Mouse (Mus musculus) spleen, postnatal 14 days (tissue): ENCODE measurements at regions not wholly inside any gene's neighbourhood (a gene's known extent, or its start where the extent isn't known, plus 50 kb on each side); places are given as distances from the start of the nearest gene placed in this dataset.

ENCODE experiments used
- DNase-seq, 2 experiments: peaks; one replicate each; pipeline ENCODE4 v3.0.0; 2021 to 2022; ENCODE audit warnings: low spot score in 2 of 2

DNA sequence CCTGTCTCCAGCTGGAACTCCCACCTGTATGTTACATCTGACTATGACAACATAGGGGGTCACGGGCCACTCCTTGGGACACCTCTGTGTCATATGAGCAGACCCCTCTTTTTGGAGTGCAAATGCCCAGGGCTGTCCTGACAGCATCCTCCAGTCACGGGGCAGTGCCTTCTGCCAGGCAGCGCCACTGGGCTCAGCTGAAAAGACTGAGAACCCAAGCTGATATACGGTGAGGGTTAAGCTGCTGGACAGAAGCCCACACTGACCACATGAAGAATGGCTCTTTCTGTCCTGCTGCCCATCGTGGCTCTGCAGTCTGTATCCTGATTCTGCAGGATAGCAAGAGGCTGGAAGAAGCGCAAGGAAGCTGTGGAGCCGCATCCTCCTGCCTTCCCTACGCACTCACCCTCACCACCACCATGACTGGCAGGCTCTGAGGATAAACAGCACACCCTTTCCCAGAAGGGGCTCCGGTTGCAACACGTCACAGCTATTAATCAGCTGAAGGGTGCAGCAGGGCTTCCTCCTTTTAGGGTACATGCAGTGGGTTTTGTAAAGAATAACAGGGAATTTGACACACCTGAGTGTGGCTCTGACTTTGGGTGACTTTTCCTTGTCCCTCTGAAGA, 93.9 kb upstream of the Arntl start:
- no peak for DNase-seq

DNA sequence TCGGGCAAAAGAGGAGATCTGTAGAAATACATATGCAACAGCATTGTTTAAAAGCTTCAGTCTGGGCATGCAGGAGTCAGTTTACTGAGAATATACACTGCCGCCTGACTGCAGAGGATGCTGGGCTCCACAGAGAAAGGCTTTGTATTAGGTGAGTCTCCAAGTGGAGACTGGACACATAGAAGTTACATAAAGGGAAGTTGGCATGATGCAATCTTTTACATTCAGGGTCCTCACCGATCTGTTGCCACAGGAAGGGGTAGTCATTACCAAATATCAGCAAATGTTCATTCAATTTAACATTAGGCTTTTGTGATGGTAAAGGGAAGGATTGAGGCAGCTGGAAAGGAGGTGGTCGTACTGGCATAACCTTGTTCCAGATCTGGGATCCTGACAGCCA, 89.7 kb upstream of the Arntl start:
- no peak for DNase-seq

DNA sequence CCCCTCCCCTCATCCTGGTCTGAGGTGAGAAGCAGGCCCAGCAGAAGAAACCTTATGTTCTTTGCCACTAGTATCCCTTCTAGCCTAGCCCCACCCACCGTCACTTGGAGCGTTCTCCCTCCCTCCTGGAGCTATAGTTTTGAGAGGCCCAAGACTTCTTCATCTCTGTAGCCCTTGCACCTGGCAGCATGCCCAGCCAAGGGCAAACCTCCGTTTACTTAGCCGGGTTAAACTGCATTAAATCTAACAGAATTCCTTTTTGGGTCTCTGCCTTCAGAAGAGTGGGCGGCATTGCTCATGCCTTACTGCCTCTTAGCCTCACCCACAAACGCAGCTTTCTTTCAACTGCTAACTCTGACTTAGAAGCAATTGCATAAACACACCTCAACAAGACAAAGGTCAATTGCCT, 85.3 kb upstream of the Arntl start:
- no peak for DNase-seq

DNA sequence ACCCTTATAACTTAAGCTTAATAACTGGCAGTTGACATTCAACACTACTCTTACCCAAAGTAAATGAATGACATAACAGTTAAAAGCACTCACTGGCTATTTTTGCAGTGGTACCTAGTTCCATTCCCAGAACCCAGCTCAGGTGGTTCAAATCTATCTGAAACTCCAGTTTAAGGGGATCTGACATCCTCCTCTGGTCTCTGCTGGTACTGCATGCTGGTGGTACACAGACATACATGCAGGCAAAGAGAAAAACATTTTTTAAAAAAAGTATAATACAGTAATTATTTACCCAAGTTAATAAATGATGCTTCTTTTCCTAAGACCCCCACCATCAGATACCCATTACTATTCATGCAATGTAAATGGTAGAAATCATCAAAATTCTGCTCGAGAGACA, 81.3 kb upstream of the Arntl start:
- DNase-seq: no peak

DNA sequence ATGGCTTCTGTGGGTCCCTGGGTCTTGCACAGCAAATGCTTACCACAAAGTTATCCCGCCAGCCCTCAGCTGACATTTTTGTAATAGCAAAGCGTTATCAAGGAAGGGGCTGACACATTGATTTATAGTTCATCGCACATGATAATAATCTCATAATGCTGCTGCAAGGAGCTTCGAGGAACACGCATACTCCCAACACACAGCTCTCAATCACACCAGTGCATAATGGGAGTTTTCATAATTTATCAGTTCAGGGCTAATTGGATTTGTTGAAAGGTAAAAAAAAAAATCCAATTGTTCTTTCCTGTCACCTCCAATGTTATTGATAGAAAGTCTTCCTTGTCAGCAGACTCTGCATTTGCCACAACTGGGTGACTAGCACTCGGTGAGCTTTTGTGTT, 76.7 kb upstream of the Arntl start:
- no peak for DNase-seq

DNA sequence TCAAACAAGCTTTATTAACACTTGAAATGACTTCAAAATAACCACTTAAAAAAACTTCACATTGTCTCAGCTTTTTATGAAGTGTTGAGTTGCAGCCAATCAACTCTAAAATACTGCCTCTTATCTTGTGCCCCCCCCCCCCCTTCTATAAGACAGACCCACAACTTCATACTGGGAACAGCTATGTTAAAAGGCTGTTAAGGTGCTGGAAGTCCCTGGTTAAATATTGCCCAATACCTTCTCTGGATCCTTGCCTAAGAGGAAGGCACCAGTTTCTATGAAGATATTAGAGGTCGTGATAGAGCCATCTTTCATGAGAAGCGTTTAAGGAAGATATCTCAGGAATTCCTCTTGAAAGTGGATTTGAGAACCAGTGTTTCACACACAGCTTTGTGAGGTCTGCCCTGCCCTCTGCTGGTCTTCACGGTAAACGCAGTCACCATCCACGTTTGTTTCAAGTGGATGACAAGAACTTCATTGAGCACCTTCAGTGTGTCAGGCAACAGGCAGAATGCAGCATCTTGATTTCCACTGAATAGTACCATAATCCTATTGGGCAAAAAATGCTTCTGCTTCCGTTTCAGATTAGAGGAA, 75.2 kb upstream of the Arntl start:
- DNase-seq: peak in 1 of 2 experiments; percentile 6

DNA sequence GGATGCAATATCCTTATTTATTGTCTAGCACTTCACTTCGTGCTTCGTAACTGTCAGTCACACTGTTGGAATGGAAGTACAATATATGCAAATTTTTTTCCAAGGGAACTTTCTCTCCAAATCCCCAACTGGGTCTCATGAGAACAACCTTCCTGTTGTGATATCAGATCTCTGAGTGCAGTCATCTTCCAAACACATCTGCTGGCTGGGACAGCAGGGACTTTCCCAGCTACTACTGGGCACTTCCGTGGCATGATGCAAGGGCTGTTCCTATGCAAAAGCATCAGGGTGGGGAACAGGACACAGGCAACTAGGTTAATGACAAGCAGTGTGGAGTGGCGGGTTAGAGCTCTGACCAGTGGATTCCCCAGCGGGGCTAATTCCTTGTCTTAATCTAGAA, 73.4 kb upstream of the Arntl start:
- no peak for DNase-seq

DNA sequence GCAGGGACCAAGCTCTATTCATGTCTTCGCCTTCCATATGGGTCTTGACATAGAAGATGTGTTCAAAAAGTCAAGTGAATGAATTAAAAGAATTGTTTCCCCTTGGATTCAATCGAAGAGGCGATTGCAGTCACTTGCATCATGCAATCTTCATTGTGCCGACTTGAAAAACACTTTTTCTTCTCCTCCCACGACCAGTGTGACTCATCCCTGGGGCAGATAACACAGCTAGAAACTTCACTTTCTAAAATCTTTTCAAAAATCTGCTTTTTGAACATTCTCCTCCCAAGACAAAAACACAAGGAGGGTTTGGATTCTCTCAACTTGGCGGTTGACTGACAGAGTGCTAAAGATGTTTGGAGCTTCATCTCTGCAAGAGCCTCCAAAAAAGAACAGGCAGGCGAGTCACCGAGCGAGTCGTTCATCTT, 67.2 kb upstream of the Arntl start:
- no peak for DNase-seq

DNA sequence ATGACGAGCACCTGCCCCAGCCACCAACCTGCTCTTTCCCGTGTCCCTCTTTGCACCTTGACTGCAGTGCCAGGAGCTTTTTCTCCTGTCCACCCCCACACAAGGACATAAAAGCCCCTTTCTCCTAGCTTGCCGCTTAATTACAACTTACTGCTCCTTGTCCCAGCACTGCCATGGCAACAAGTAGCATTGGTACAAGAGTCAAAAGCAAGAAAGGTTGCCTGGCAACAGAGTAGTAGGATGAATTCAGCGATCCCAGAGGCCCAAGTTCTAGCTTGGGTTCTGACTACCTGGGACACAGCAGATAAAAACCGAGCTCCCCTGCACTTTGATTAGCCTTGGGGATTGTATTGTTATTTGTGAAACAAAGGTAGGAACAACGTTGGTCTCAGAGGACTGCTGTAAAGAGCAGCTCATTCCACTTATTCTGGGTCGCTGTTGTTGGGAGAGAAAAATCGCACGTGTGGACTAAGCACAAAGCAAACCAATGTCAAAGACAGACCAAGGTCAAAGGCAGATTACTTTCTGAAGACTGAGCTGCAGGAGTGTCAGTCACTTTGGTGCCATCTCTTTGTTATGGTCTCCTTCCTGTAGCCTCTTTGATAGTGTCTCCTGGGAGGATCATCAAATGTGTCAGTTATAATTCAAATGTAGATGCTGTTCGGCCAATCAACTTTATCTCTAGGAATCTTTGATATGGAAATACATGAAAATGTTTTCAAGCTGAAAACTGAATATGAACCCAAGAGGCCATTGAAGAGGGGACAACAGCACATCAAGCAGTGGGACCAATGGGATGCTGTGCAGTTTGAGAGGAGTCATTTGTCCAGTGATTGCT, 65.2 kb upstream of the Arntl start:
- DNase-seq: no peak

DNA sequence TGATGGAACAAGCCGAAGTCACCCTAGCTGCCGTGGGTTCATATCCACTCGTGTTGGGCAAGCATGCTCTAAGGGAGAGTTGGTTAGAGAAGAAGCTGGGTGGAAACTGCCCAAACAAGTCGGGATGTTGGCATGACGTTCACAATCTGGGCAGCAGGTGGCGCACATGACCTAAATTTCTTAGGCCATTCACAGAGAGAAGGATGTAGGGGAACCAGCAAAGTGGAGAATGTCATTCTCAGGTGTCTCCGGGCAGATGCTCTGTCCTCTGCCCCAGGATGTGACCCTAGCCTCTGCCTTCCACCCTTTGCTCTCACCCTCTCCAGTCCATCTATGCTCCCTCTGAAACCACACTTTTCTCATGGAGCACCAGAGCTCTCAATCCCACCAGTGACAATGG, 63.7 kb upstream of the Arntl start:
- peak; percentile 35 to 61 for DNase-seq

DNA sequence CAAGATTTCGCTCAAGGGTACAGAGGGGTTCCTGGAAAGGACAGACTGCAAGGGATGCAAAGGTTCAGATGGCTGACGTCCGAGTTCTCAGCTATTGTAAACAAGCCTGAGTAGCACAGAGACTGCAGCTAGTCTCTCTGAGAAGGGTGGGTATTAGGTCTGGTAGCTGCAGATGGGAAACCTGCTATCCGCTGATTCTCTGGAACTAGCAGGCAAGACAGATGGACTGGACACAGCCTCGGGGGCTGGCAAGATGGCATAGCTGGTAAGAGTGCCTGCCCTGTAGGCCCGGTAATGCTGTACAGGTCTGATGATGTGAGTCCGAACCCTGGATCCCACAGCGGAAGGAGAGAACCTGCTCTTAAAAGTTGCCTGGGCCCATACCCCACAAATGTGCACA, 62.2 kb upstream of the Arntl start:
- no peak for DNase-seq

DNA sequence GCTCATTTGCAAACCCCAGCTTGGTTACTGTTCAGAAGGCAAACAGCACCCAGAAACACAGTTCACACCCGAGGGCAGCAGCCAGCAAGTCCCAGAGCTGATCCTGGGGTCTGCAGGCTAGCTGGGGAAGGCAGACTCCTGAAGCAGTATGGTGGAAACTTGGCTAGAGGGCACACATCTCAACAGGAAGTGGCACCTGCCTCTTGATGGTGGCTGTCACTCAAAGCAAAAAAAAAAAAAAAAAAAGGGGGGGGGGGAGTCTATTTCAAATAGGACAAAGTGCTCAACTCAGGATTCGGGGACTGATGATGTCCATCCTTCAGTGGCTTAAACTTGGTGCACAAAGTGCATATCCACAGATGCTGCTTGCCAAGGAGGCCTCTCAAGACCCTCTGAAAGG, 61.2 kb upstream of the Arntl start:
- DNase-seq: no peak

DNA sequence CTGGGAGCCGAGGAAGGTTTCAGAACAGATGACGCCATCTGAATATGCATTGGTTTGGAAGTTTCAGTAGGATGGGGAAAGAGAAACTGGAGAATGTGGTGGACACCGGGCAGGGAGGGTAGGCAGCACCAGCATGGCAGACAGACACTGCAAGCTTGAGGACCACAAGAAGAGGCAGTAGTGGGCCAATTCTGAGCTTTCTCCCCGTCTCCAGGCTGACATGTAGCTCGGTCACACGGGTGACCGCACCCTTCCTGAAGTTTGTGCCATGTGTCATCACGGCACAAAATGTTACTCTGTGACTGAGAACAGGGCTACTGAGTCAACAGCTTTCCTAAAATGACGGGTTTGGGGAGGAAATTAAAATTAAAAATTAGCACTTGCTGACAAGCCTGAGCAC, 60.7 kb upstream of the Arntl start:
- no peak for DNase-seq

DNA sequence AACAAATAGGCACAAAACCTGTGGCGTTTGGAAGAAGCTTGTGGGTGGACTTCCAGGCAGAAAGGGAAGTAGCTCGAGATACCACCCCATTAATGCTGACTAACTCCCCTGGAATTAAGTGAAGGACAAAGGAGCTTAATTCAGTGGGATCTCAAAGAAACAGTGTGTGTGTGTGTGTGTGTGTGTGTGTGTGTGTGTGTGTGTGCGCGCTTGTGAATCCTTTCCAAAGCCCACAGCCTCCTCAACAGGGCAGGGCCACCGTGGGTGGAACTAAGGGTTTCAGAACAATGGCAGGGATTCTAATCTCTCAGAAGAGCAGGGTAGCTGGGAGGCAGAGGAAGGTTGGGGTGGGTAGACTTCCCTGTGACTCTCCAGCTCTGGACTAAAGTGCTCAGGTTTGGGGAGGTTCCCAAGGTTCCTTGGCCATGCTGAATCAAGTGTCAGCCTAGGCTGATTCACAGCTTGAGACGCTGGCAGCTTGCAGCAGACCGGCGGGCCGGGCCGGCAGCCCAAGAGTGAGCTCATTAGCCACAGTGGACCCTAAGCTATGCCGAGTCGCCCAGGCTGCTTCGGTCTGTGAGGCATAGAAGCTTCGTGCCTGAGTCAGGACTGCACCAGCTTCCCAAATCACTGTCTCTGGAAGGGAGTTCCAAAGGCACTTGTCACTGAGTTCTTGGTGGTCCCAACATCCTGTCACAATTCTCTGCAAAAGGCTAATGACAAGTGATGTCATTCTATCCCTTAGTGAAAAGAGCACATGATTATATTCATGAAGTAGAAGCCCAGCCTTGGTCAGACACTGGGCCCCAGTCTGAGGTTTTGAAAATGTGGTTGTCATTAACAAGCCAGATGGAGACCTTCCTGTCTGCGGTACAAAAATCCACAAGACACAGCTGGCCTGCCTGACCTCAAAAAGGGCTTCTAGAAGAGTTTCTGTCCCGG, 59.6 kb upstream of the Arntl start:
- DNase-seq: no peak

DNA sequence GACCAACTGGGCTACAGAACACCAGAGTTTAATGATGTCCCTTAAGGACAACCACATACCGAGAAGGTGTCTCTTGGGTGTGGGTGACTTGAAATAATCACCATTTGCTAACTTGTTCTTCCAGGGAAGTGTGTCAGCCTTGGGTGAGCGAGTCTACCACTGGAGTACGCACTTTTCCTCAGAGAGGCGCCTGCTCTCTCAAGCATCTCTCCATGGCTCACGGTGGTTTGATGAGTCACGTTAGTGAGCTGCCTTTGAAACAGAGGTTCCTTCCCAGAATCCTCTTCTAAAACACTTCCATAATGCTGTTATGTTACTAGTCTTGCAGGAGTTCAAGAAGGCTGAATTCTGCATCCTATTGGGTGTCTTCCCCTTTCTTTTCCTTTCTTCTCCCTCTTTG, 58.6 kb upstream of the Arntl start:
- DNase-seq: no peak

DNA sequence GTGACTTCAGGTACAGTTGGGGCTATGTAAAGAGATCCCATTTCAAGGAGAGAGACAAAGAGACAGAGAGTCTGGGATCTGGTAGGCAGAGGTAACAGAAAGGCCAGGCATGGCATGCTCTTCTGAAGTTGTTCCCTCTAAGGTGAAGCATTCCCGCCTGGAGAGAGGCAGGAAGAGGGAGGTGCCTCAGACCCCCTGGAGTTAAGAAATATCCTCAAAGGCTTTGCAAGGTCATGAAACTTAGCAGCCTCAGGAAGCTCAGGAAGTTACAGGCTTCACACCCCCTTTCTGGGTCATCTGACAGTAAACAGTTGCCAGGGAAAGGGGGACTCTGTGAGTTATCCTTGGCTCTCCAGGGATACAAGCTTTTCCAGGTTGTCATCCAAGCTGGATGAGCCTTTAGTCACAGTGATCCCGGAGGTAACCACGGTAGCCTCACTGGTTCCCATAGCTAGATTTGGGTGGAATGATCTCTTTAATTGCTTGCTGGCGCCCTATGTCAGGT, 57.2 kb upstream of the Arntl start:
- no peak for DNase-seq

DNA sequence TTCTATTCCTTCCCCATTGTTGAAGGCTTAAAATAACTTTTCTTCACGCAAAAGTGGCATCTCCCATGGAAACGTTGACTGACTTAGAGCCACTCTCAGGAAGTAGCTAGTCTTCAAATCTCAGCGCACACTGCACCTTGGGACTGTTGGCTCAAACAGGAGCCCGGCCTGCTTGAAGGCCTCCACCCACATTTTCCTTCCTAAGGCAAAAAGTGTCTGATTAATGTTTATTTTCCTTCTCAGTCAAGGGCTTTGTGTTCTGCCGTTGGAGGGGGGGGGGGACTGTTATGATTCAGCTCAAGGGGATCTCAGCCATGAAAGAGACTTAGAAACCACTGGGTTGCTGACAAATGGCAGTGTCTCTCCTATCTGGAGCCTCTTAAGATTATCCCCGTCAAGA, 56.5 kb upstream of the Arntl start:
- no peak for DNase-seq

DNA sequence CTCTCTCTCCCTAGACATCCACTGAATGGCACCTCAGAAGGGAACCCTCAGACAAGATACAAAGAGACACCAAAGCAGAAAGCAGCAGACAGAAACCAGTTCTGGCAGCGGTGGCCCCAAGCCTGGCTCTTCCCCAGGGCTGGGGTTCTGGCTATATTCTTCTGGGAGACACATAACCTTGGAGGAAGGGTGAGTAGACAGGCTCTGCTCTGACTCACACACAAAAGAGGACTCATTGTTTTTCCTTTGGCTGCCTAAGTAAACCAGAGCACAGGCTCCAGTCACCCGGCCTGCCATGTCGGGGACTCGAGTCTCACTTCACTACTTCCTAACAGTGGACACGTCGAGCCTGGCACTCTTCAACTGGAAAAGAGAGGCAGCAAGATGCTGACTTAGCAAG, 55.8 kb upstream of the Arntl start:
- no peak for DNase-seq

DNA sequence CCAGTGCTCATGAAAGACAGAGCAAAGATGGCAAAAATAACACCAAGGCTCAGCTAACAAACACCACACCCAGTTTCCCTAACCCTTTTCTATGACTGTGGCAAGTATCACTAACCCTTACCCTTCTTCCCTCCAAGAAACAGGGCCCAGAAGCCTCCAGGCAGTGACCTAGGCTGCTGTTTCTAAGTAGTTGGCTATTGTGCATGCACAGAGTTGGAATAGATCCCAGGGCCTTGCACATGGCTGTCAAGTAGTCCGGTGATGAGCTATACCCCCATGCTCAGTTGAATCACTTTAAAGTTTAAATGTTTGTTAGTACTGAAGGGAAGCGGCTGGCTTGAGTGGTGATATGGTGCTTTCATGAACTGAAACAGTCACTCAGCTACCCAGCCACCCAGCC, 53.9 kb upstream of the Arntl start:
- DNase-seq: no peak

DNA sequence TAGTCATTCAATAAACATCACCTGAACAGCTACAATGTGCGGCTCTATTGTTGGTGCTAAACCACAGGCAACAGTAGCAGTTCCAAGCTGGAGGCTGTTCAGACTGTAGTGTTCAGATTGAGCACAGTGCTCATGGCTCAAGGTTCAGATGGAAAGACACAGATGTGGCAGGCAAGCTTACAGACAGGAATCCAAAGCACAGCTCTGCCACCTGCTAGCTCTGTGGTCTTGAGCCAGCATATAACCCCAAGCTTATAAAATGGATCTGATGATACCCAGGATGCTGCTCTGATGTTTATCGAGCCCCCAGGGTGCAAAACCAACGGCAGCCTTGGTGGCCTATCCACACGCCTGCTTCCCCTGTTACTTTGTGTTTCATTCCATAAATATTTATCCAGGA, 53.2 kb upstream of the Arntl start:
- DNase-seq: no peak

DNA sequence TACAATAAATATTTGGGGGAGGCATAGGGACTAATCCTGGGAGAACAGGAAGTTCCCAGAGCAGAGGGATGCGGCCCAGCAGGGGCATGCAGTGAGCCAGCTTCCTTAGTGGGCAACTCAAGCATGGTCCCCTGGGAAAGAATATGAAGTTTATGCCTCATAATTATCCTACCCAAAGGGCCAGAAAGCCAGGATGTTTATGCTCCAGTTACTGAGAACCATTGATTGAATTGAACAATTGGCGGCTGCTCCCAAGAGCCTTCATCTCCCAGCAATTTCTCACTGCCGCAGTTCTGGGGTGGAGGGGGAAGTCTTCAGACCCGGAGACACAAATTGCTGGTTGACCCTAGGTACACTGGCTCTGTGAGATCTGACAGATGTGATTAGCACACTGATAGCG, 50.9 kb upstream of the Arntl start:
- DNase-seq: no peak
